Mouse (Mus musculus) hindbrain, embryonic 14.5 days (tissue): ENCODE measurements at regions not wholly inside any gene's neighbourhood (a gene's known extent, or its start where the extent isn't known, plus 50 kb on each side); places are given as distances from the start of the nearest gene placed in this dataset.
A peak's percentile ranks its signal among the peaks of the same experiment; 100 is the strongest.

Experiments
- ATAC-seq: fragments of 200-750 bp; cut with Nextera tagmentation; 2 replicates; pipeline ENCODE4 v1.8.0; 2017; ENCODE audit warnings: moderate number of reproducible peaks, mild to moderate bottlenecking, moderate TSS enrichment, moderate library complexity; ENCODE audit not compliant: low FRiP score
- DNase-seq: peaks from one replicate; pipeline ENCODE4 v3.0.0-alpha.2; 2015; ENCODE audit warnings: low spot score
- H3K27ac ChIP-seq: fragments of 300-500 bp; sonication (generic); 2 replicates; pipeline ENCODE4 v1.5.1; 2014; ENCODE audit warnings: mild to moderate bottlenecking, moderate library complexity
- H3K27me3 ChIP-seq: fragments of 300-500 bp; sonication (generic); 2 replicates; pipeline ENCODE4 v1.6.1; 2014; ENCODE audit warnings: mild to moderate bottlenecking, low read length, mixed read lengths; ENCODE audit not compliant: control insufficient read depth, insufficient read depth
- H3K36me3 ChIP-seq: fragments of 300-500 bp; sonication (generic); replicated peaks from 2 replicates; pipeline ENCODE4 v1.6.1; 2014; ENCODE audit not compliant: control insufficient read depth, insufficient read depth
- H3K4me1 ChIP-seq: fragments of 300-500 bp; sonication (generic); replicated peaks from 2 replicates; pipeline ENCODE4 v1.6.1; 2014; ENCODE audit warnings: antibody characterized with exemption, low read length, mixed read lengths; ENCODE audit not compliant: control insufficient read depth, insufficient read depth
- H3K4me2 ChIP-seq: fragments of 300-500 bp; sonication (generic); replicated peaks from 2 replicates; pipeline ENCODE4 v1.6.1; 2014; ENCODE audit warnings: mild to moderate bottlenecking, moderate library complexity
- H3K4me3 ChIP-seq: fragments of 300-500 bp; sonication (generic); replicated peaks from 2 replicates; pipeline ENCODE4 v1.5.1; 2014; ENCODE audit warnings: mild to moderate bottlenecking, low read length
- H3K9ac ChIP-seq: fragments of 300-500 bp; sonication (generic); 2 replicates; pipeline ENCODE4 v1.6.1; 2014
- H3K9me3 ChIP-seq: fragments of 300-500 bp; sonication (generic); 2 replicates; pipeline ENCODE4 v1.6.1; 2016; ENCODE audit warnings: low read length; ENCODE audit not compliant: control insufficient read depth
- WGBS: fragments of 180-500 bp; shearing (Covaris S2); extraction: QIAGEN DNeasy Blood & Tissue Kit; methylation state at CpG from one replicate; pipeline ENCODE4 v1.1.7; 2014; 5-methylcytosine and 5-hydroxymethylcytosine counted together

GRCm38 (mm10) chr9:35350046-35350552 is 70.8 kb upstream of the Cdon start:
- ATAC-seq (no peak), DNase-seq (no peak)

GRCm38 (mm10) chr9:35351576-35351975 is 69.4 kb upstream of the Cdon start:
- DNase-seq: no peak
- no peaks in the 10 kb centered on the region for H3K27me3 ChIP-seq
- H3K4me1 ChIP-seq: 0 out of 2 replicates have a peak, but pooled peaks cover 4% of the 10 kb centered on the region
- no peaks in the 10 kb centered on the region for H3K9me3 ChIP-seq
- no peak overlapping the region for H3K27ac ChIP-seq
- H3K4me2 ChIP-seq: no peak overlapping the region
- 82% methylated on average over 5 of the region's 5 CpGs for WGBS
- ATAC-seq: no peak
- H3K9ac ChIP-seq: no peak overlapping the region
- no peak overlapping the region for H3K4me3 ChIP-seq
- no peaks in the 10 kb centered on the region for H3K36me3 ChIP-seq

More at GRCm38 (mm10) chr9:35350046-35350552, 70.8 kb upstream of the Cdon start:
- Histone ChIP-seq H3K4me2 (no peak overlapping the region), H3K27me3 (no peaks in the 10 kb centered on the region), H3K4me3 (no peak overlapping the region), H3K9ac (no peak overlapping the region), H3K4me1 (0 out of 2 replicates have a peak, but pooled peaks cover 4% of the 10 kb centered on the region), H3K36me3 (no peaks in the 10 kb centered on the region), H3K27ac (no peak overlapping the region), H3K9me3 (no peaks in the 10 kb centered on the region)
- 82% methylated on average over 2 of the region's 2 CpGs for WGBS

- Histone ChIP-seq H3K9me3 (no peaks in the 10 kb centered on the region), H3K4me2 (no peak overlapping the region), H3K27me3 (peaks cover 5% of the 10 kb centered on the region), H3K27ac (no peak overlapping the region), H3K4me1 (0 out of 2 replicates have a peak, but pooled peaks cover 4% of the 10 kb centered on the region), H3K9ac (no peak overlapping the region), H3K4me3 (no peak overlapping the region), H3K36me3 (no peaks in the 10 kb centered on the region)
- ATAC-seq (peak; percentile 51; the same call in 1 of the 2 replicates), DNase-seq (peak; percentile 45)
- WGBS: 51% methylated on average over 7 of the region's 7 CpGs
These were observed 66.2 kb upstream of the Cdon start for GRCm38 (mm10) chr9:35354652-35355130.

- H3K27me3 ChIP-seq: peaks cover 6% of the 10 kb centered on the region
- 65% methylated on average over 6 of the region's 6 CpGs for WGBS
These were observed 61.2 kb upstream of the Cdon start for GRCm38 (mm10) chr9:35359699-35360098.

GRCm38 (mm10) chr9:35360139-35361100 is 60.5 kb upstream of the Cdon start:
- peak; percentile 75; the same call in 1 of the 2 replicates for ATAC-seq
- peak; percentile 66 for DNase-seq
- 32% methylated on average over 6 of the region's 6 CpGs for WGBS
- H3K4me3 ChIP-seq: no peak overlapping the region
- no peak overlapping the region for H3K4me2 ChIP-seq
- no peak overlapping the region for H3K27ac ChIP-seq
- H3K27me3 ChIP-seq: peaks cover 6% of the 10 kb centered on the region
- no peaks in the 10 kb centered on the region for H3K9me3 ChIP-seq
- H3K4me1 ChIP-seq: peaks cover 20% of the 10 kb centered on the region
- no peaks in the 10 kb centered on the region for H3K36me3 ChIP-seq
- H3K9ac ChIP-seq: no peak overlapping the region

More at GRCm38 (mm10) chr9:35359699-35360098, 61.2 kb upstream of the Cdon start:
- Histone ChIP-seq H3K9me3 (no peaks in the 10 kb centered on the region), H3K36me3 (no peaks in the 10 kb centered on the region), H3K4me2 (no peak overlapping the region), H3K4me3 (no peak overlapping the region), H3K4me1 (peaks cover 21% of the 10 kb centered on the region), H3K27ac (no peak overlapping the region), H3K9ac (no peak overlapping the region)
- DNase-seq (no peak), ATAC-seq (no peak)

- no peak overlapping the region for H3K27ac ChIP-seq
- WGBS: 36% methylated on average over 4 of the region's 4 CpGs
- 0 out of 2 replicates have a peak, but pooled peaks have one; percentile 35 for ATAC-seq
These were observed 59.5 kb upstream of the Cdon start for GRCm38 (mm10) chr9:35361432-35361831.

GRCm38 (mm10) chr9:35362276-35362675 is 58.7 kb upstream of the Cdon start:
- no peak overlapping the region for H3K27ac ChIP-seq
- no peak for ATAC-seq
- no peak for DNase-seq
- no peaks in the 10 kb centered on the region for H3K36me3 ChIP-seq
- WGBS: 57% methylated on average over 7 of the region's 7 CpGs
- H3K27me3 ChIP-seq: peaks cover 6% of the 10 kb centered on the region
- no peak overlapping the region for H3K4me2 ChIP-seq
- H3K9me3 ChIP-seq: no peaks in the 10 kb centered on the region
- H3K4me1 ChIP-seq: peaks cover 20% of the 10 kb centered on the region
- no peak overlapping the region for H3K4me3 ChIP-seq
- no peak overlapping the region for H3K9ac ChIP-seq

More at GRCm38 (mm10) chr9:35361432-35361831, 59.5 kb upstream of the Cdon start:
- peaks cover 20% of the 10 kb centered on the region for H3K4me1 ChIP-seq
- H3K27me3 ChIP-seq: peaks cover 6% of the 10 kb centered on the region
- no peak for DNase-seq
- H3K9me3 ChIP-seq: no peaks in the 10 kb centered on the region
- H3K4me3 ChIP-seq: no peak overlapping the region
- no peaks in the 10 kb centered on the region for H3K36me3 ChIP-seq
- H3K4me2 ChIP-seq: no peak overlapping the region
- no peak overlapping the region for H3K9ac ChIP-seq

GRCm38 (mm10) chr9:35363079-35363478 is 57.8 kb upstream of the Cdon start:
- H3K27ac ChIP-seq: no peak overlapping the region
- DNase-seq (no peak), ATAC-seq (no peak)
- H3K4me2 ChIP-seq: no peak overlapping the region
- no peak overlapping the region for H3K4me3 ChIP-seq
- H3K27me3 ChIP-seq: peaks cover 6% of the 10 kb centered on the region
- WGBS: 56% methylated on average over 5 of the region's 5 CpGs
- H3K9me3 ChIP-seq: no peaks in the 10 kb centered on the region
- peaks cover 20% of the 10 kb centered on the region for H3K4me1 ChIP-seq
- no peak overlapping the region for H3K9ac ChIP-seq
- no peaks in the 10 kb centered on the region for H3K36me3 ChIP-seq

- H3K27me3 ChIP-seq: peaks cover 6% of the 10 kb centered on the region
- ATAC-seq: no peak
- no peaks in the 10 kb centered on the region for H3K36me3 ChIP-seq
- no peak overlapping the region for H3K4me3 ChIP-seq
- no peak overlapping the region for H3K9ac ChIP-seq
- 72% methylated on average over 4 of the region's 4 CpGs for WGBS
- no peaks in the 10 kb centered on the region for H3K9me3 ChIP-seq
- H3K27ac ChIP-seq: no peak overlapping the region
- DNase-seq: no peak
- H3K4me1 ChIP-seq: peaks cover 20% of the 10 kb centered on the region
- H3K4me2 ChIP-seq: no peak overlapping the region
These were observed 57.0 kb upstream of the Cdon start for GRCm38 (mm10) chr9:35363936-35364335.
